Comparison of ENCODE assay signal across 18 mouse cellular contexts in the genomic region with DNA sequence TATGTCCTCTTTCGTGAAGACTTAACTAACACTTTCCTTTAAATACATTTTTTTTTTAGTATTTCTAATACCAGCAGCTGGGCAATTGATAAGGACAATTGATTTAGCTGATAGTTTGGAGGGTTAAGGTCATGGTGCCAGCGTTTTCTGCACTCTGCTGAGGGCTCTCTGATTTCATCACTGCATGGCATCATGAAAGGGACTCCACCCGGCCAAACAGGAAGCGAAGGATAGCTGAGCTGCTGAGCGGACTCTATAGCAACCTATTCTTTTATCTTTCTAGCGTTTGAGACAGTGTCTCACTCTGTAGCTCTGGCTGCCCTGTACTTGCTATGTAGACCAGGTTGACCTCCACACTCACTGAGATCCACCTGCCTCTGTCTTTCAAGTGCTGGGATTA. TPM values are rescaled to one million over a fixed set of nuclear protein-coding genes. Genes with fewer than 3 reads are reported as not detected.
"Had no signal": no experiment of that assay in that cellular context is flagged by ENCODE, and none has a peak within 500 bp of the region (broad histone marks: within the 10 kb centered on the region; RNA-seq: fewer than 3 reads in every experiment).

No protein-coding gene starts in this region.

- H3K4me3 ChIP-seq: liver, embryonic 12.5 days; midbrain, embryonic 10.5 days; midbrain, embryonic 13.5 days; neural tube, embryonic 13.5 days; neural tube, embryonic 15.5 days had no signal

- H3K36me3 ChIP-seq: liver, embryonic 12.5 days; midbrain, embryonic 10.5 days; midbrain, embryonic 13.5 days; neural tube, embryonic 13.5 days; neural tube, embryonic 15.5 days had no signal

- ATAC-seq: liver, embryonic 12.5 days; midbrain, embryonic 13.5 days; midbrain, embryonic 16.5 days had no signal

- DNase-seq: lung, adult 18-20 months; lung, embryonic 14.5 days; lung, postnatal 10 days; lung, postnatal 4 days; retina, postnatal 1 day; right cerebral cortex, adult 18-20 months; right cerebral cortex, postnatal 25 days; thymus, adult 18-20 months; thymus, postnatal 14 days; thymus, postnatal 36 days had no signal

- H3K27ac ChIP-seq: liver, embryonic 12.5 days; liver, embryonic 14.5 days; midbrain, embryonic 10.5 days; midbrain, embryonic 13.5 days; neural tube, embryonic 13.5 days; neural tube, embryonic 15.5 days had no signal

- H3K9ac ChIP-seq: liver, embryonic 12.5 days; liver, embryonic 14.5 days; lung, embryonic 14.5 days; midbrain, embryonic 13.5 days; neural tube, embryonic 13.5 days; neural tube, embryonic 15.5 days had no signal

- H3K4me1 ChIP-seq: liver, embryonic 12.5 days; midbrain, embryonic 10.5 days; midbrain, embryonic 13.5 days; neural tube, embryonic 13.5 days; neural tube, embryonic 15.5 days had no signal

- H3K4me2 ChIP-seq: liver, embryonic 12.5 days; lung, embryonic 14.5 days; midbrain, embryonic 13.5 days; neural tube, embryonic 13.5 days; neural tube, embryonic 15.5 days had no signal

- H3K27me3 ChIP-seq: midbrain, embryonic 13.5 days; neural tube, embryonic 13.5 days; neural tube, embryonic 15.5 days had no signal

- H3K9me3 ChIP-seq: liver, embryonic 12.5 days; midbrain, embryonic 10.5 days; midbrain, embryonic 13.5 days; neural tube, embryonic 13.5 days; neural tube, embryonic 15.5 days had no signal

RNA-seq across cellular contexts. Expression of a gene that starts 43.2 kb away (rescaled TPM):
- total RNA-seq: megakaryocyte-erythroid progenitor cell, adult 5-6 weeks had no signal
- polyA plus RNA-seq: liver, embryonic 14.5 days had no signal
